Mouse (Mus musculus) myocyte (in vitro differentiated cells): ENCODE measurements around the gene Tbc1d19. TPM values are rescaled to one million over a fixed set of nuclear protein-coding genes. Genes with fewer than 3 reads are reported as not detected.

ENCODE experiments used
- H3K27me3 ChIP-seq: one replicate; pipeline ENCODE4 v1.6.1; 2011; ENCODE audit not compliant: control insufficient read depth, insufficient read depth, insufficient read length
- H3K36me3 ChIP-seq: one replicate; pipeline ENCODE4 v1.6.1; 2011; ENCODE audit not compliant: control insufficient read depth, insufficient read depth
- H3K4me2 ChIP-seq: one replicate; pipeline ENCODE4 v1.6.1; 2011; ENCODE audit warnings: low read depth, control low read depth
- H3K4me3 ChIP-seq: one replicate; pipeline ENCODE4 v1.5.1; 2011; ENCODE audit warnings: mild to moderate bottlenecking, control low read depth, moderate library complexity
- H3K79me2 ChIP-seq: one replicate; pipeline ENCODE4 v1.6.1; 2011; ENCODE audit not compliant: control insufficient read depth, insufficient read depth
- H3ac ChIP-seq: one replicate; pipeline ENCODE4 v1.6.1; 2011; ENCODE audit not compliant: control insufficient read depth, insufficient read length
- CEBPB ChIP-seq: IDR thresholded peaks from 2 replicates; pipeline ENCODE4 v1.6.1; 2011; ENCODE audit warnings: mild to moderate bottlenecking, moderate library complexity; ENCODE audit not compliant: poor library complexity, insufficient read depth, severe bottlenecking
- E2F4 ChIP-seq: IDR thresholded peaks from one replicate; pipeline ENCODE4 v1.6.1; 2011; ENCODE audit warnings: mild to moderate bottlenecking, control low read depth, moderate library complexity; ENCODE audit not compliant: insufficient read depth
- MAX ChIP-seq: IDR thresholded peaks from one replicate; pipeline ENCODE4 v1.6.1; 2011; ENCODE audit warnings: low read depth, mild to moderate bottlenecking, control low read depth
- MYOD1 ChIP-seq, 3 experiments: IDR thresholded peaks; one replicate each; pipeline ENCODE4 v1.6.1; 2011; ENCODE audit warnings: control low read depth in 2 of 3, low read depth in 2 of 3, mild to moderate bottlenecking in 2 of 3, moderate library complexity in 1 of 3; ENCODE audit not compliant: insufficient read length in 2 of 3, control insufficient read depth in 1 of 3
- MYOG ChIP-seq, 3 experiments: IDR thresholded peaks; one replicate each; pipeline ENCODE4 v1.6.1; 2011; ENCODE audit warnings: control low read depth in 2 of 3, low read depth in 2 of 3, mild to moderate bottlenecking in 2 of 3; ENCODE audit not compliant: insufficient read length in 2 of 3, control insufficient read depth in 1 of 3, insufficient read depth in 1 of 3
- POLR2A ChIP-seq: IDR thresholded peaks from one replicate; pipeline ENCODE4 v1.6.1; 2011; ENCODE audit warnings: low read depth, mild to moderate bottlenecking, control low read depth, moderate library complexity; ENCODE audit not compliant: insufficient read length
- POLR2AphosphoS2 ChIP-seq: IDR thresholded peaks from one replicate; pipeline ENCODE4 v1.6.1; 2011; ENCODE audit warnings: low read depth, control low read depth; ENCODE audit not compliant: insufficient read length
- REST ChIP-seq: IDR thresholded peaks from one replicate; pipeline ENCODE4 v1.6.1; 2011; ENCODE audit warnings: mild to moderate bottlenecking, control low read depth, moderate library complexity; ENCODE audit not compliant: insufficient read depth, insufficient read length
- SRF ChIP-seq: IDR thresholded peaks from one replicate; pipeline ENCODE4 v1.6.1; 2011; ENCODE audit warnings: low read depth; ENCODE audit not compliant: control insufficient read depth, insufficient read length
- TCF12 ChIP-seq: IDR thresholded peaks from one replicate; pipeline ENCODE4 v1.6.1; 2011; ENCODE audit warnings: mild to moderate bottlenecking, control low read depth; ENCODE audit not compliant: poor library complexity, insufficient read depth, severe bottlenecking
- TCF3 ChIP-seq: IDR thresholded peaks from one replicate; pipeline ENCODE4 v1.6.1; 2011; ENCODE audit warnings: low read depth, control low read depth; ENCODE audit not compliant: insufficient read length
- USF1 ChIP-seq: IDR thresholded peaks from one replicate; pipeline ENCODE4 v1.6.1; 2011; ENCODE audit warnings: low read depth, mild to moderate bottlenecking, control low read depth, moderate library complexity
- polyA plus RNA-seq: library from polyadenylated mRNA; unstranded; fragments of >200 nt; fragmentation: generic; extraction: Trizol; gene quantifications from one replicate; pipeline ENCODE4 v1.2.1, GENCODE M21; 2012; ENCODE audit warnings: missing spikeins

Tbc1d19 gene
- polyA plus RNA-seq, 1 experiment: 10.5 TPM

DNA sequence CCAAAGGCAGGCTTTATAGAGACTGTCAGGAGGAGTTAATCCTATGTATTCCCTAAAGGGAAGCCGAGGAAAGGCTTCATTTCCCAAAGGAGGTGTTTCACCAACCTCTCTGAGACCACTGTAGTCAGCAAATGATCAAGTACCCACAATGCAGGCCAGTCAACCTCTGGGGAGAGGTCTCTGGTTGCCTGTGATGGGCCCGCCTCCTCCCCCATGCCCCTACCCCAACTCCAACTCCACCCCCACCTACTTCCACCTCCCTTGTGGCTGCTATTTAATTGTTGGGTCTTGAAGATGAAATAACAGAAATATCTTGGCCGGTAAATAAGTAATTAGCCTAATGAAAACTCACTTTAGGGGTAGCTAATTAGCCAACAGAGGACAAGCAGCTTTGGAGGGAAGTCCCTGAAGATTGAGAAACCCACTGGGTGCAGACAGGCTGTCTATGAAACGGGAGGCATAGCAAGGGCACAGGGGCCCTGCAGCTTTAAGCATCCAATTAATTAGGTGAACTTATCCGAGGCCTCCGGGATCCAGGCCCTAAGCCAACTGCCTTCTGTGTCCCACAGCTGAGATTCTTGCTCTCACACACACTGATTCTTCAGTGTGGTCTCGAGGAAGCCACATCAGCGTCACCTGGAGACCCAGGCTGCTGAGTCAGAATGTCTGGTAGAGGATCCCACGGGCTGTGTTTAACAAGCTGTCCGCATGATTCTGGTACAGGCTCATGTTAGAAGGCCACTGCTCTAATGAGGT is 112.9 kb downstream of the Tbc1d19 start:
- Histone ChIP-seq H3K4me2 (no peak overlapping the region), H3K79me2 (no peaks in the 10 kb centered on the region), H3K4me3 (no peak overlapping the region), H3K27me3 (no peaks in the 10 kb centered on the region), H3K36me3 (no peaks in the 10 kb centered on the region), H3ac (no peak overlapping the region)
- TF ChIP-seq MYOD1 (IDR thresholded peaks at IDR 0.05; ENCODE audit: control insufficient read depth in 1 of 3, insufficient read length in 2 of 3, low read depth in 2 of 3): peak in 1 of 3 experiments; percentile 30
- no peak for TF ChIP-seq E2F4

- TF ChIP-seq TCF12 (no peak), TCF3 (no peak), USF1 (no peak), MAX (no peak), MYOD1 (IDR thresholded peaks at IDR 0.05; ENCODE audit: control insufficient read depth in 1 of 3, insufficient read length in 2 of 3, low read depth in 2 of 3) (no peak), REST (no peak), E2F4 (no peak), POLR2AphosphoS2 (no peak), SRF (no peak), MYOG (IDR thresholded peaks at IDR 0.05; ENCODE audit: control insufficient read depth in 1 of 3, insufficient read depth in 1 of 3, insufficient read length in 2 of 3, low read depth in 2 of 3) (no peak), POLR2A (no peak), CEBPB (no peak)
- H3K79me2 ChIP-seq: no peaks in the 10 kb centered on the region
- no peak overlapping the region for H3K4me3 ChIP-seq
- no peak overlapping the region for H3ac ChIP-seq
- H3K27me3 ChIP-seq: no peaks in the 10 kb centered on the region
- H3K36me3 ChIP-seq: no peaks in the 10 kb centered on the region
- no peak overlapping the region for H3K4me2 ChIP-seq
Observed at GRCm38 (mm10) chr5:53924005-53924404, 114.6 kb downstream of the Tbc1d19 start.

- TF ChIP-seq USF1 (peak; percentile 10), TCF3 (no peak)
- no peak overlapping the region for H3K4me3 ChIP-seq
Observed at GRCm38 (mm10) chr5:53926301-53926855, 117.0 kb downstream of the Tbc1d19 start.

DNA sequence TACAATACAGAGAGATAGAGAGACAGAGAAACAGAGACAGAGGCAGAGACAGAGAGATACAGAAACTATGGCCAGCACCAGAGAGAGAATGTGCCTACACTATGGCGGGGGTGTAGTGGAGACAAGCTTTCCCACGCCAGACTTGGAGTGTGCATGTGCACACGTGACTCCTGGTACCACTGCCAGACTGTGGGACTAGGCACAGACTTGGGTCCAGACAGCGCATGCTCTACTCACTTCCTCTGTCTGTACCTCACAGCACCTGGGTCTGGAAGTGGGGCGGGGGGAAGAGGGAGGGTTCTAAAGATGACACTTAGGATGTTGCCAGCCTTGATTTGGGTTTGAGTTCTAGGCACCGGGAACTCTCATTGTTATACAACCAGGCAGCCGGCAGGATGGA is 118.5 kb downstream of the Tbc1d19 start:
- no peak for TF ChIP-seq USF1
- TF ChIP-seq POLR2AphosphoS2: no peak
- TF ChIP-seq MYOG (IDR thresholded peaks at IDR 0.05; ENCODE audit: control insufficient read depth in 1 of 3, insufficient read depth in 1 of 3, insufficient read length in 2 of 3, low read depth in 2 of 3): no peak
- no peak for TF ChIP-seq REST
- no peak for TF ChIP-seq CEBPB
- TF ChIP-seq MYOD1 (IDR thresholded peaks at IDR 0.05; ENCODE audit: control insufficient read depth in 1 of 3, insufficient read length in 2 of 3, low read depth in 2 of 3): no peak
- TF ChIP-seq SRF: no peak
- no peak for TF ChIP-seq POLR2A
- no peak for TF ChIP-seq MAX
- TF ChIP-seq TCF3: no peak
- no peak for TF ChIP-seq TCF12
- no peak for TF ChIP-seq E2F4
- Histone ChIP-seq H3K4me3 (no peak overlapping the region), H3ac (no peak overlapping the region), H3K79me2 (no peaks in the 10 kb centered on the region), H3K36me3 (no peaks in the 10 kb centered on the region), H3K4me2 (no peak overlapping the region), H3K27me3 (no peaks in the 10 kb centered on the region)

More at GRCm38 (mm10) chr5:53926301-53926855, 117.0 kb downstream of the Tbc1d19 start:
- Histone ChIP-seq H3K4me2 (no peak overlapping the region), H3K79me2 (no peaks in the 10 kb centered on the region), H3ac (no peak overlapping the region), H3K36me3 (no peaks in the 10 kb centered on the region), H3K27me3 (no peaks in the 10 kb centered on the region)

DNA sequence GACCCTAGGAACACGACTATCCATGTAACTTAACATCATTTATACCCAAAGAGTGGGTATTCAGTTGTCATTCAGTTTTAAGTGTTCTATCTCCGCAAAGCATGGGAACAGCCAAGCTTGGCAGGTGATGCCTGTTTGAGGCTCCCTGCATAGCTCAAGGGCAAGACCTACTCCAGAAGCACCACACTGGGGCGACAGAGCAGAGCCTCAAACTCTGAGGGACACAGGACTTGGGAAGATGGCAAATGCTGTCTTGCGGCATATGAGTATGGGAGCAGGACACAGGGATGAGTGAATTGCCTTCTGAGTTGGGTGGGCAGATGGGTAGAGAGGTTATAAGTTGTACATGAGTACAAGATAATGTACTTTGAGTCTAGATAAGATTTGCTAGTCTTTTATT is 119.1 kb downstream of the Tbc1d19 start:
- H3K4me3 ChIP-seq: no peak overlapping the region
- TF ChIP-seq USF1: no peak
- TF ChIP-seq MYOD1 (IDR thresholded peaks at IDR 0.05; ENCODE audit: control insufficient read depth in 1 of 3, insufficient read length in 2 of 3, low read depth in 2 of 3): no peak
- no peak for TF ChIP-seq TCF12
- TF ChIP-seq REST: no peak
- TF ChIP-seq POLR2AphosphoS2: no peak
- TF ChIP-seq MYOG (IDR thresholded peaks at IDR 0.05; ENCODE audit: control insufficient read depth in 1 of 3, insufficient read depth in 1 of 3, insufficient read length in 2 of 3, low read depth in 2 of 3): no peak
- no peak for TF ChIP-seq CEBPB
- TF ChIP-seq MAX: no peak
- TF ChIP-seq E2F4: no peak
- TF ChIP-seq POLR2A: no peak
- no peak for TF ChIP-seq SRF
- no peak overlapping the region for H3ac ChIP-seq
- no peaks in the 10 kb centered on the region for H3K79me2 ChIP-seq
- H3K36me3 ChIP-seq: no peaks in the 10 kb centered on the region
- H3K27me3 ChIP-seq: no peaks in the 10 kb centered on the region
- H3K4me2 ChIP-seq: no peak overlapping the region
